Mouse (Mus musculus) heart, adult 8-10 months (tissue): ENCODE measurements around the gene Abcc6. TPM values are rescaled to one million over a fixed set of nuclear protein-coding genes. Genes with fewer than 3 reads are reported as not detected.

ENCODE experiments used
- DNase-seq: peaks from one replicate; pipeline ENCODE4 v3.0.0; 2022; ENCODE audit warnings: low spot score
- total RNA-seq, 4 experiments: library from RNA; stranded (reverse); gene quantifications; 2 replicates each; pipeline ENCODE4 v1.2.4; 2022

Abcc6 gene
- total RNA-seq: not detected

- DNase-seq: no peak
Observed at GRCm38 (mm10) chr7:46030145-46030488, at the start of gene Abcc6. Abcc6 (minus strand) TSS chr7:46030302.

DNA sequence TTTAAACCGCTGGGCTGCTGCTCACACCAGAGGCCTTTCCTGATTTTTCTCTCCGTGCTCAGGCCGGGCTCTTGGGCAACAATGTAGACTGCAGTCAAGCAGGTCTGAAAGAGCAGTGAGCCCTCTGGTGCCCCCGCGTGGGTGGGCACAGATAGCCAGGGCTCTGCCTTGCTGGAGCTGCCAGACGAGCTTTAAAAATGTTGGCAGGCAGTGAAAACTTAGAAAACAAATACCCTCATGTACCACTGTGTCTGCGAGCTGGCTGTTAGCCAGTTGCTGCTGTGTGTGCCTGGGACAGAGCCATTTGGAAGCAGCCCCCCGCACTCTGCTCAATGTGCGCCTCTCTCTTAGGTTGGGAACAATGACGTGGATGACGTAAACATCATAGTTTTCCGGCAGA is 47.6 kb upstream of the Abcc6 start:
- no peak for DNase-seq

GRCm38 (mm10) chr7:46076844-46077243 is 46.7 kb upstream of the Abcc6 start:
- DNase-seq: no peak

DNA sequence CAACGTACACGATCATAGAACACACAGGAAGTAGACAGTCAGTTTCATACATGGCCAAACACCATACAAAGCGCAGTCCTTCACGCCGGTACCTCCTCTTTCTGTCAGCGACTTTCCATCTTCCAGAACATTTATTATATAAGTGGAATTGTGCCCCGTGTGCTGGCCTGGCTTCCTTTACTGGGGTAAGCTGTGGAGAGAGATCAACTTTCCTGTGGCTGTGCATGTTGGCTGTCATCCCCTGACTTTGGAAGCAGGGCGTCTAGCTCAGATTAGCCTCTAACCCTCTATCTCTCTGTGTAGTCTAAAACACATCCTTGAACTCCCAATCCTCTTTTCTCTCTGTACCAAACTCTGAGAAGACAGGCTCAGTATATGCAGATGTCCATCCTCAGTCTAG is 38.7 kb upstream of the Abcc6 start:
- DNase-seq: no peak

GRCm38 (mm10) chr7:46063296-46063695 is 33.2 kb upstream of the Abcc6 start:
- DNase-seq: no peak

- no peak for DNase-seq
Observed at GRCm38 (mm10) chr7:46061614-46062013, 31.5 kb upstream of the Abcc6 start.

DNA sequence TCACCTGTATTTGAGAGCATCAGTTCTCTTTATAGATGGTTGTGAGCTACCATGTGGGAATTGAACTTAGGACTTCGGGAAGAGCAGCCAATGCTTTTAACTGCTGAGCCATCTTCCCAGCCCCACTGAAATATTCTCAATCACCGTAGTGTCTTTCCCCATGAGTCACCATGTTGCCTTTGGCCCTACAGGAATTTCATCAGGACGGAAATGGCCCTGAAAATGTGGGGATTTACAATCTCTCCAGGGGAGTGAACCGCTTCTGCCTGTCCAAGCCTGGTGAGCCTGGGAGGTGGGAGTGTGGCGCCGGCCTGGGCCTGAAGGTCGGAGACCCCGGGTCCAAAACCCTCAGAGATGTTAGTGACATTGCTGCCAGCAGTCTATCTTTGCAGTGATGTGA is 30.6 kb upstream of the Abcc6 start:
- no peak for DNase-seq

GRCm38 (mm10) chr7:46058882-46059281 is 28.8 kb upstream of the Abcc6 start:
- no peak for DNase-seq

- no peak for DNase-seq
Observed at GRCm38 (mm10) chr7:46053566-46053965, 23.5 kb upstream of the Abcc6 start.

DNA sequence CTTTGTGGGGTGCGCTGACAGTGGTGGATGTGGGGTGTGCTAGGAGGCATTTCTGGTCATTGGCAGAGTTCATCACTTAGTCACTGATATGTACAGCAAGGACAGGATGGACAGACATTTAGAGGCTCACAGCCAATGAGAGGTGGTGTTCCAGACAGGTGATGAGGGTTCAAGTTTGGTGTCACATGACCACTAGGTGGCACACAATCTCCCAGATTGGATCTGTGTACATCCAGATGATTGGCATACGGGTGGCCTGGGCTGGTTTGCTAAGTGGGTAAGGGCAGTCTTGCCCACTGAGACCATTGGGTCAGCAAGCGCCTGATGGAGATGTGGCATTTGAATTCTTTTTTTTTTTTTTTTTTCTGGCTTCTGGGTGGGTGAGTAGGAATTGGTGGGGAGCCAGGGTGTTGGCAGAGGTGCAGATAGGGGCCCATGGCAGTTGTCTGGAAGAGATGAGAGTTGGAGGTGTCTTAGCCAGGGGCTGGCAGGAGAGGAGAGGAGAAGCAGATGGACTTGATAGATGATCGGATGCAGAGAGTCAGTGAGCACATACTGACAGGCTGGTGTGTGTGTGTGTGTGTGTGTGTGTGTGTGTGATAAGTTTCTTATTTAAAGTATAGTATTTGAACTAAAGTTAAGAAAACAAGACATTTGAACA is 22.2 kb upstream of the Abcc6 start:
- DNase-seq: no peak

DNA sequence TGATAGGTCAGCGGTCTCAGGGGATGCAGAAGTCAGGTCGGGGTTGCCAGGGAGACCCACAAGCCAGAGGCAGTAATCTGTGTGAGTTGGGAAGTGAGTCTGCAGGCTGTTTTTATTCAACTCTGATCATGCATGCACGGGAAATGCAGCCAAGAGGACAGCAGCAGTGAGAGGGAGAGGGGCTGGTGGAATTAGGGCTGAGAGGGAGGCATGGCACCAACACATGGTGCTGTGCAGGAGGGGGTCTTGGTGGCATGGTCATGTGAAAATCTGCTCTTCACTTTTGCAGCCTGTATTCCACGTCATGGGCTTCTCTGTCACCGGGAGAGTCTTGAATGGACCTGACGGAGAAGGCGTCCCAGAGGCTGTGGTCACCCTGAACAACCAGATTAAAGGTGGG is 19.9 kb upstream of the Abcc6 start:
- DNase-seq: no peak

GRCm38 (mm10) chr7:46047873-46048562 is 17.9 kb upstream of the Abcc6 start:
- no peak for DNase-seq

DNA sequence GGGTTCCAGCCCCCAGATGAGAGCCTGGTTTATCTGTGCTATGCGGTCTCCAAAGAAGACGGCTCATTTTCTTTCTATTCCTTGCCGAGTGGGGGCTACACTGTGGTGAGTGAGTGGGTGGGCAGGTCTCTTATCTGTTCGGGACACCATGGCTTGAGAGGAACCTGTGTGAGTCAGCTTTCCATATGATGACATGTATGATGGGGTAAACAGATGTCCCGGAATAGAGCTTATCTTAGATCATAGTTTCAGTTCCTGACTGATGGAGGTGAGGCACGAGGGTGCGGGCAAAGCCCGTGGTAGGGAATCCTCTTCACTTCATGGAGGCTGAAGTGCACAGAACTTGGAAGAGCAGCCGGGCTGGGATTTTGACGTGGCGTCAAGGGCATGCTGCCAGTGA is 15.8 kb upstream of the Abcc6 start:
- no peak for DNase-seq

- DNase-seq: no peak
Observed at GRCm38 (mm10) chr7:46044106-46044505, 14.0 kb upstream of the Abcc6 start.

DNA sequence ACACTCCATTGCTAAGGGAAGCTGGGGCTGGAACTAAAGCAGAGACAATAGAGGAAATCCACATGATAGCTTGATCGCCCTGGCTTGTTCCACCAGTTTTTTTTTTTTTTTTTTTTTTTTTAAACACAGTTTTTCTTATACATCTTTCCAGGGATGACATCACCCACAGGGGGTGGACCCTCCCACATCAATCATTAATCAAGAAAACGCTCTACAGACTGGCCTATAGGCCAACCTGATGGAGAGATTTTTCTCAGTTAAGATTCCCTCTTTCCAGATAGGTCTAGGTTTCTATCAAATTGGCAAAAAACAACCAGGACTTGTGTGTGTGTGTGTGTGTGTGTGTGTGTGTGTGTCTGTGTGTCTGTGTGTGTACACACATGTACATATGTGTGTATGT is 9.8 kb upstream of the Abcc6 start:
- DNase-seq: no peak

DNA sequence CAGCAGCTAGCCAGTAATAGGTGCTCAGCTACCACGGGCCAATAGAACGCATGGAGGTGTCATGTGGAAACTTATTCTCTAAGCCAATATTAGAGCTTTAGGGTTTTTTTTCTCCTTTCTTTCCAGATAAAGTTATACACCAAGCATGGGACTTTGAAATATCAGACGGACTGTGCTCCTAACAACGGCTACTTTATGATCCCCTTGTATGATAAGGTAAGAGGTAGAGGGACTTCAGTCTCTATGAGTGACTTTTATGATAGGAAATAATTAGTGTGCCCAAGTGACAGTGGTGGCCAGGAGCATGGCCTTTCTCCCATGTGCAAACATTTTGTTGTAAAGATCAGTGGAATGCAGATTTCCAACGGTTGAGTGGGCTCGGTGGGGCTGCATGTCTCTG is 7.3 kb upstream of the Abcc6 start:
- no peak for DNase-seq

DNA sequence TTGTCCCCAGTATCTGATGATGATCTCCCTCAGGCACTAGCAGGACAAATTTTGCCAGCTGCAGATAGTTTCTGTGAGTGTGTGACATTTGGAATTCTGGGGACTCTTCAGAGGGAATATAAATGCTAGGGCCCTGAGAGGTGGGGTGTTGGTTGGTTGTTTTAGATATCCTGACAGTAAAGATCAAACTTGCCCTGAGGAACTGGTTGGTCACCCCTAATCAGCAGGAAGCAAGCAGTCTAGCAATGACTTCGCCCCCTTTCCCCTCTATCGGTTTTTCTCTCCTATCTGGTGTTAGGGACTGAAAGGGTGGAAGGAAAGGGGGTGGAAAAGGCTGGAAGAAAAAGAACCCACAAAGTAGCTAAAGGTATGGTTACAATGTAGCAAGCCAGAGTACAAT is 5.4 kb upstream of the Abcc6 start:
- no peak for DNase-seq

GRCm38 (mm10) chr7:46034991-46035390 is 4.9 kb upstream of the Abcc6 start:
- no peak for DNase-seq

DNA sequence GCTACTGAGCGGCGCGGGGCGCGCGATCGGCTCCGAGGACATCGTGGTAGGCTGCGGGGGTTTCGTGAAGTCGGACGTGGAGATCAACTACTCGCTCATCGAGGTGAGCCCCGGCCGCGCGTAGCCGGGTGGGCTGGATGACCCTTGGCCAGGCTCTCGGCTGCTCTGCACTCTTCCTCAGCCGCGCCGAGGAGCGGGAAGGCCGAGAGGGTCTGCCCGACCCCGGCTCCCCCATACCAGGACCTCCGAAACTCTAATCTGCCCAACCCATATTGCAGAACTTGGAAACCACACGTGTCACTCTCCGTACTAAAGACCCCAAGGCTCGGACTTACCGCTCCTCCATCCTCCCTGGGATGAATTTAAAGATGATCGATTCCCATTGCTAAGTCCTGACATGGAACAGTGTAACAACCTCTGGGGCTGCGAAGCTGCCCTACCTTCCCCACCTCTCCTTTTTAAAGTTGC is 3.8 kb upstream of the Abcc6 start:
- DNase-seq: no peak

GRCm38 (mm10) chr7:46033109-46033869 is 3.2 kb upstream of the Abcc6 start, which contains the start of gene Nomo1:
Nomo1 (plus strand) TSS chr7:46033698.
- DNase-seq: peak; percentile 96

DNA sequence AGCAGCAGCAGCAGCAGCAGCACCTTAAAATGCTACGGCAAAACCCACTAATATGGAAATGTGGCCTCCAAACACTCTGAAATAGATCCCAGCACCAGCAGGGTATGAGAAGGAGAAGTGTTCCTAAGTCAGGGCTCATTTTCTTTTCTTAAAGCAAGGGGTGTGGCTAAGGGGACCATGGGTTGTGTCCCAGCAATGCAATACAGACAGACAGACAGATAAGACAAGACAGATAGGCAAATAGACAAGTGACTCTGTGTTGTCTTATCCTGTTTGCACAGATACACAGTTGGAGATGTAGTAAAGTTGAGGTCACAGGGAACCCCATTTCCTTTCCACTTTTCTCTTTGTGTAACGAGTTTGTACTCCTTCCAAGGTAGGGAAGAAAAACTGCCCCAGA is 973 bp upstream of the Abcc6 start:
- no peak for DNase-seq

GRCm38 (mm10) chr7:46029299-46030144 is 580 bp downstream of the Abcc6 start:
- no peak for DNase-seq
